Mouse (Mus musculus) kidney, postnatal 0 days (tissue): ENCODE results near the gene Rnf185. TPM values are rescaled to one million over a fixed set of nuclear protein-coding genes. Genes with fewer than 3 reads are reported as not detected.

Experiments used
- ATAC-seq: fragments of 200-750 bp; cut with Nextera tagmentation; replicated peaks from 2 replicates; pipeline ENCODE4 v1.8.0; 2017; ENCODE audit warnings: low read depth, moderate number of reproducible peaks, moderate TSS enrichment, moderate library complexity; ENCODE audit not compliant: low FRiP score
- DNase-seq: peaks from one replicate; pipeline ENCODE4 v3.0.0-alpha.2; 2016; ENCODE audit warnings: low spot score
- H3K27ac ChIP-seq: fragments of 300-500 bp; sonication (generic); 2 replicates; pipeline ENCODE4 v1.5.1; 2014; ENCODE audit warnings: mild to moderate bottlenecking
- H3K27me3 ChIP-seq: fragments of 300-500 bp; sonication (generic); 2 replicates; pipeline ENCODE4 v1.6.1; 2014; ENCODE audit warnings: low read length, mixed read lengths; ENCODE audit not compliant: insufficient read depth
- H3K36me3 ChIP-seq: fragments of 300-500 bp; sonication (generic); 2 replicates; pipeline ENCODE4 v1.6.1; 2014; ENCODE audit warnings: low read length, mixed read lengths; ENCODE audit not compliant: insufficient read depth
- H3K4me1 ChIP-seq: fragments of 300-500 bp; sonication (generic); replicated peaks from 2 replicates; pipeline ENCODE4 v1.6.1; 2014; ENCODE audit warnings: antibody characterized with exemption, low read length, mixed read lengths; ENCODE audit not compliant: insufficient read depth
- H3K4me2 ChIP-seq: fragments of 300-500 bp; sonication (generic); 2 replicates; pipeline ENCODE4 v1.6.1; 2014; ENCODE audit warnings: mild to moderate bottlenecking, low read length, moderate library complexity, mixed read lengths
- H3K4me3 ChIP-seq: fragments of 300-500 bp; sonication (generic); replicated peaks from 2 replicates; pipeline ENCODE4 v1.5.1; 2014; ENCODE audit warnings: low read depth, low read length
- H3K9ac ChIP-seq: fragments of 300-500 bp; sonication (generic); 2 replicates; pipeline ENCODE4 v1.6.1; 2014; ENCODE audit warnings: low read depth, low read length
- H3K9me3 ChIP-seq: fragments of 300-500 bp; sonication (generic); replicated peaks from 2 replicates; pipeline ENCODE4 v1.6.1; 2016; ENCODE audit warnings: low read length, inconsistent platforms, mixed read lengths
- CTCF ChIP-seq: IDR thresholded peaks from 2 replicates; pipeline ENCODE4 v1.5.1; 2016; ENCODE audit warnings: antibody characterized with exemption, low read depth, mild to moderate bottlenecking, moderate library complexity
- WGBS: fragments of 180-500 bp; shearing (Covaris S2); extraction: QIAGEN DNeasy Blood & Tissue Kit; methylation state at CpG from one replicate; pipeline ENCODE4 v1.1.7; 2014; 5-methylcytosine and 5-hydroxymethylcytosine counted together
- polyA plus RNA-seq: library from polyadenylated mRNA; unstranded; fragments of >200 nt; fragmentation: Nextera tagmentation; extraction: Ambion mirVana; gene quantifications from 2 replicates; pipeline ENCODE4 v1.2.1, GENCODE M21; 2015

Gene Rnf185
- polyA plus RNA-seq, 1 experiment from 2014 or later: 37.8 TPM

DNA sequence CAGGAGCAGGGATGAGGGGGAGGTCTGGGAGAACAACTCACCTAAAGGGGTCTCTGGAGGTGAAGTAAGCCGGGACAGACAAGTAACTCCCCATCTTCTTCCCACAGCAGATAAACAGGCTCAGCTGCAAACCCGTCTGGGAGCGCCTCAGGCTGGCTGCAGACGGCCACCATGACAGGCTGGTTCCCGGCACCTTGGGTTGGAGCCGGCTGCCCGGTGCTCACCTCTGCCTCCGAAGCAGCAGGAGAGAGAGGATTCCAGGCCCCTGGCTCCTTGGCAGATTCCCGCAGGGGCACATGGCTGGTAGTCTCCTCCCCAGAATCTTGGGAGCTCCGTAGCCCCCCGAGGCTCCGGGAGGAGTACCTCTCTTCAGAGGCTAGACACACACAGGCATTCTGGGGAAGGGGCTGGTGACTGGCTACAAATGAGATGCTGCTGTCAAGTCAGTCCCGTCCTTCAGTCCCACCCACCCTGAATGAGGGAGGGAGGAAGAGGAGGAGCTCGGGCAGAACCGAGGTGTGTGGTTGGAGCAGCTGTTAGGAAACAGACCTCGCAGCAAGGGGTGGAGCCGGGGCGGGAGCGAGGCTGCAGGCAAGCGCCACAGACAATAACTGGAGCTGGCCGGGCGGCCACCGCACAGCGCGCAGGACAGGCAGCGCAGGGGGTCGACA is 81.1 kb downstream of the Rnf185 start:
- 2% methylated on average over 27 of the region's 27 CpGs for WGBS
- peak overlapping the region; percentile 66 for H3K9ac ChIP-seq
- TF ChIP-seq CTCF: no peak
- no peaks in the 10 kb centered on the region for H3K36me3 ChIP-seq
- peak overlapping the region; percentile 50 for H3K4me3 ChIP-seq
- peak overlapping the region; percentile 71 for H3K27ac ChIP-seq
- ATAC-seq (peak; percentile 90), DNase-seq (peak; percentile 96)
- no peaks in the 10 kb centered on the region for H3K27me3 ChIP-seq
- H3K4me1 ChIP-seq: peaks cover 22% of the 10 kb centered on the region
- no peaks in the 10 kb centered on the region for H3K9me3 ChIP-seq
- H3K4me2 ChIP-seq: peak overlapping the region; percentile 92

GRCm38 (mm10) chr11:3370162-3370561 is 82.0 kb downstream of the Rnf185 start:
- WGBS: 75% methylated on average over 2 of the region's 2 CpGs
- Histone ChIP-seq H3K9ac (peak overlapping the region; percentile 66; the same call in 1 of the 2 replicates), H3K4me1 (peaks cover 22% of the 10 kb centered on the region)

DNA sequence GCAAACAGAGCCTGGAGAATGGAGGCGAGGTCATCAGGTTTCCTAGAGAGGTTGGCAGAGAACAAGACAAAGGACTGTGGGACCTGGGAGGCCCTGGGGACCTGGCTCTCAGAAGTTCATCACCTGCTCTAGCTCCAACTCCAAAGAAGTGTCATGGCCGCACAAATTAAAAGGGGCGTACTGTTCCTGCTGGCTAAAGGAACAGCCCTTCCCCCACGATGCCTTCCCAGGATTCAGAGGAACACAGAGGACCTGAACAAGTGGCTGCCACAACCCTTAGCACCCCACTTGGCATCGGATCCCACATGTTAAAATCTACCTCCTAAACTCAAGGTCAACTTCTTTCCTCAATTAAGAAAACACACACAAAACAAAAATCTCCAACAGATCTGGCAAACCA is 82.7 kb downstream of the Rnf185 start:
- ATAC-seq (no peak), DNase-seq (no peak)
- peaks cover 20% of the 10 kb centered on the region for H3K4me1 ChIP-seq
- H3K4me3 ChIP-seq: no peak overlapping the region
- 75% methylated on average over 5 of the region's 5 CpGs for WGBS
- no peak overlapping the region for H3K4me2 ChIP-seq
- no peak for TF ChIP-seq CTCF
- H3K36me3 ChIP-seq: no peaks in the 10 kb centered on the region
- no peak overlapping the region for H3K27ac ChIP-seq
- no peak overlapping the region for H3K9ac ChIP-seq
- no peaks in the 10 kb centered on the region for H3K27me3 ChIP-seq
- no peaks in the 10 kb centered on the region for H3K9me3 ChIP-seq

More at GRCm38 (mm10) chr11:3370162-3370561, 82.0 kb downstream of the Rnf185 start:
- TF ChIP-seq CTCF: no peak
- ATAC-seq (no peak), DNase-seq (no peak)
- H3K27me3 ChIP-seq: no peaks in the 10 kb centered on the region
- peak overlapping the region; percentile 50; the same call in 1 of the 2 replicates for H3K4me3 ChIP-seq
- H3K36me3 ChIP-seq: no peaks in the 10 kb centered on the region
- no peaks in the 10 kb centered on the region for H3K9me3 ChIP-seq
- peak overlapping the region; percentile 92; the same call in 1 of the 2 replicates for H3K4me2 ChIP-seq
- H3K27ac ChIP-seq: no peak overlapping the region

GRCm38 (mm10) chr11:3368983-3369382 is 83.2 kb downstream of the Rnf185 start:
- 41% methylated on average over 7 of the region's 7 CpGs for WGBS
- Histone ChIP-seq H3K4me1 (peaks cover 19% of the 10 kb centered on the region), H3K9ac (no peak overlapping the region), H3K27me3 (no peaks in the 10 kb centered on the region), H3K4me2 (no peak overlapping the region), H3K36me3 (no peaks in the 10 kb centered on the region), H3K4me3 (no peak overlapping the region), H3K27ac (no peak overlapping the region), H3K9me3 (no peaks in the 10 kb centered on the region)
- DNase-seq (no peak), ATAC-seq (peak; percentile 50)
- TF ChIP-seq CTCF: no peak

DNA sequence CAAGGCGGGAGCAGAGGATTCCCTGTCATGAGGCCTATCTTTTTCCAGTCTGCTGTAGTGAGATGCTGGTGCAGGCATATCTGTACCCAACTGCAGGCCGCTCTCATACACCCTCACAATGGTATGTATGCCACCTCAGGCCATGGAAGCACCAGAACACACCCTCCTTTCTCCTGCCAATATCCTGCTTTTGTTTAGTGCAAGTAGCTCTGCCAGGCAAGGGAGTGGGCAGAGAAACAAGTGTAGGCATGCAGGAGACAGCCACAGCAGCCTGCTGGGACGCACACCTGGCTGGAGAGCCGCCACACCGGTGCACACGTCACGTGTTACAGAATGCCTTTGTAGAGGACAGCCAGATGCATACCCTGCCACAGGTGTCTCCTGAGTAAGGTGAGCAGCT is 85.8 kb downstream of the Rnf185 start:
- peaks cover 9% of the 10 kb centered on the region; the same call in 1 of the 2 replicates for H3K4me1 ChIP-seq
- WGBS: 79% methylated on average over 7 of the region's 7 CpGs
- H3K27me3 ChIP-seq: no peaks in the 10 kb centered on the region
- H3K36me3 ChIP-seq: no peaks in the 10 kb centered on the region
- H3K9ac ChIP-seq: no peak overlapping the region
- H3K9me3 ChIP-seq: no peaks in the 10 kb centered on the region
- no peak overlapping the region for H3K27ac ChIP-seq
- no peak for ATAC-seq
- no peak overlapping the region for H3K4me2 ChIP-seq
- no peak for DNase-seq
- TF ChIP-seq CTCF: no peak
- H3K4me3 ChIP-seq: no peak overlapping the region

Other genes starting within 250 kb of the Rnf185 start
- gene Eif4enif1, start 250.0 kb downstream of the Rnf185 start, polyA plus RNA-seq: 26.2 and 29.2 TPM in 2 replicates
- 176 and 198 TPM in 2 replicates for gene Drg1, start 185.9 kb downstream of the Rnf185 start, polyA plus RNA-seq
- 47.8 and 51.0 TPM in 2 replicates for gene Patz1, start 163.5 kb downstream of the Rnf185 start, polyA plus RNA-seq
- gene Pik3ip1, start 122.0 kb downstream of the Rnf185 start, polyA plus RNA-seq: 14.8 and 15.0 TPM in 2 replicates
- gene Limk2, start 43.2 kb downstream of the Rnf185 start, polyA plus RNA-seq: 28.8 and 31.8 TPM in 2 replicates
- 0.25 and 0.32 TPM in 2 replicates for gene Pla2g3, start 35.9 kb upstream of the Rnf185 start, polyA plus RNA-seq
- 4.5 and 4.7 TPM in 2 replicates for gene Inpp5j, start 52.5 kb upstream of the Rnf185 start, polyA plus RNA-seq
- gene Selenom, start 62.3 kb upstream of the Rnf185 start, polyA plus RNA-seq: 124 and 125 TPM in 2 replicates
- gene Smtn, start 88.2 kb upstream of the Rnf185 start, polyA plus RNA-seq: 86.4 and 94.3 TPM in 2 replicates
- 12.3 and 13.9 TPM in 2 replicates for gene Morc2a, start 196.8 kb upstream of the Rnf185 start, polyA plus RNA-seq